Mouse (Mus musculus) stomach, embryonic 16.5 days (tissue): ENCODE results near the gene Mrpl50. TPM values are rescaled to one million over a fixed set of nuclear protein-coding genes. Genes with fewer than 3 reads are reported as not detected.
"Not testable (repeated sequence)": the region's sequence is repeated elsewhere in the genome, so short reads cannot be mapped to it uniquely, and the experiment has no call there.

Experiments used
- ATAC-seq: fragments of 200-750 bp; cut with Nextera tagmentation; 2 replicates; pipeline ENCODE4 v1.8.0; 2017; ENCODE audit warnings: moderate number of reproducible peaks, moderate TSS enrichment; ENCODE audit not compliant: insufficient read depth, low FRiP score
- H3K27ac ChIP-seq: fragments of 300-500 bp; sonication (generic); 2 replicates; pipeline ENCODE4 v1.5.1; 2014; ENCODE audit warnings: low read length
- H3K27me3 ChIP-seq: fragments of 300-500 bp; sonication (generic); 2 replicates; pipeline ENCODE4 v1.6.1; 2014; ENCODE audit warnings: low read length, control low read depth, mixed read lengths; ENCODE audit not compliant: control insufficient read depth, insufficient read depth
- H3K36me3 ChIP-seq: fragments of 300-500 bp; sonication (generic); 2 replicates; pipeline ENCODE4 v1.6.1; 2014; ENCODE audit warnings: low read length; ENCODE audit not compliant: control insufficient read depth, insufficient read depth
- H3K4me1 ChIP-seq: fragments of 300-500 bp; sonication (generic); 2 replicates; pipeline ENCODE4 v1.6.1; 2014; ENCODE audit warnings: low read length, control low read depth, mixed read lengths; ENCODE audit not compliant: control insufficient read depth, insufficient read depth
- H3K4me2 ChIP-seq: fragments of 300-500 bp; sonication (generic); 2 replicates; pipeline ENCODE4 v1.6.1; 2014; ENCODE audit warnings: low read depth, low read length, mixed read lengths
- H3K4me3 ChIP-seq: fragments of 300-500 bp; sonication (generic); replicated peaks from 2 replicates; pipeline ENCODE4 v1.5.1; 2014; ENCODE audit warnings: mild to moderate bottlenecking, low read length
- H3K9ac ChIP-seq: fragments of 300-500 bp; sonication (generic); 2 replicates; pipeline ENCODE4 v1.6.1; 2014; ENCODE audit warnings: low read length
- H3K9me3 ChIP-seq: fragments of 300-500 bp; sonication (generic); replicated peaks from 2 replicates; pipeline ENCODE4 v1.6.1; 2016; ENCODE audit warnings: low read length, control low read depth; ENCODE audit not compliant: control insufficient read depth
- WGBS: fragments of 180-500 bp; shearing (Covaris S2); extraction: QIAGEN DNeasy Blood & Tissue Kit; methylation state at CpG from one replicate; pipeline ENCODE4 v1.1.7; 2014; 5-methylcytosine and 5-hydroxymethylcytosine counted together
- polyA plus RNA-seq: library from polyadenylated mRNA; unstranded; fragments of >200 nt; fragmentation: Nextera tagmentation; extraction: Ambion mirVana; gene quantifications from 2 replicates; pipeline ENCODE4 v1.2.1, GENCODE M21; 2015

Gene Mrpl50
- polyA plus RNA-seq, 1 experiment from 2014 or later, result 87.7 TPM

GRCm38 (mm10) chr4:49480896-49481295 is 40.0 kb downstream of the Mrpl50 start:
- Histone ChIP-seq H3K27me3 (no peaks in the 10 kb centered on the region), H3K36me3 (no peaks in the 10 kb centered on the region), H3K9ac (no peak overlapping the region), H3K27ac (peak overlapping the region; percentile 89), H3K4me3 (peak overlapping the region; percentile 45), H3K4me2 (peak overlapping the region; percentile 50), H3K9me3 (no peaks in the 10 kb centered on the region), H3K4me1 (0 out of 2 replicates have a peak, but pooled peaks cover 5% of the 10 kb centered on the region)
- peak; percentile 80; the same call in 1 of the 2 replicates for ATAC-seq
- 34% methylated on average over 3 of the region's 3 CpGs for WGBS

GRCm38 (mm10) chr4:49480104-49480760 is 40.7 kb downstream of the Mrpl50 start:
- H3K9ac ChIP-seq, result peak overlapping the region; percentile 61
- peak overlapping the region; percentile 89 for H3K27ac ChIP-seq
- H3K4me3 ChIP-seq, result peak overlapping the region; percentile 45
- WGBS, result 10% methylated on average over 21 of the region's 21 CpGs
- H3K36me3 ChIP-seq, result no peaks in the 10 kb centered on the region
- 0 out of 2 replicates have a peak, but pooled peaks cover 5% of the 10 kb centered on the region for H3K4me1 ChIP-seq
- H3K27me3 ChIP-seq, result no peaks in the 10 kb centered on the region
- H3K4me2 ChIP-seq, result peak overlapping the region; percentile 50
- H3K9me3 ChIP-seq, result no peaks in the 10 kb centered on the region
- ATAC-seq, result peak; percentile 73

GRCm38 (mm10) chr4:49479035-49479434 is 41.9 kb downstream of the Mrpl50 start:
- H3K27ac ChIP-seq, H3K36me3 ChIP-seq, ATAC-seq, H3K9ac ChIP-seq, H3K9me3 ChIP-seq, H3K27me3 ChIP-seq, H3K4me3 ChIP-seq, H3K4me1 ChIP-seq: not testable (repeated sequence)
- 25% methylated on average over 2 of the region's 2 CpGs for WGBS
- H3K4me2 ChIP-seq, result 0 out of 2 replicates have a peak overlapping the region, but pooled peaks have one; percentile 10

- Histone ChIP-seq H3K9ac (no peak overlapping the region), H3K27me3 (no peaks in the 10 kb centered on the region), H3K4me2 (peak overlapping the region; percentile 42), H3K4me1 (0 out of 2 replicates have a peak, but pooled peaks cover 5% of the 10 kb centered on the region), H3K27ac (no peak overlapping the region), H3K36me3 (no peaks in the 10 kb centered on the region), H3K4me3 (peak overlapping the region; percentile 14), H3K9me3 (no peaks in the 10 kb centered on the region)
- WGBS, result 17% methylated on average over 19 of the region's 19 CpGs
- peak; percentile 59; the same call in 1 of the 2 replicates for ATAC-seq
Observed at GRCm38 (mm10) chr4:49478118-49478877, 42.6 kb downstream of the Mrpl50 start.

- no peak overlapping the region for H3K9ac ChIP-seq
- H3K9me3 ChIP-seq, result no peaks in the 10 kb centered on the region
- 0 out of 2 replicates have a peak, but pooled peaks cover 3% of the 10 kb centered on the region for H3K4me1 ChIP-seq
- H3K27me3 ChIP-seq, result no peaks in the 10 kb centered on the region
- H3K4me3 ChIP-seq, result no peak overlapping the region
- H3K36me3 ChIP-seq, result no peaks in the 10 kb centered on the region
- no peak overlapping the region for H3K4me2 ChIP-seq
- no peak overlapping the region for H3K27ac ChIP-seq
- ATAC-seq, result no peak
Observed at GRCm38 (mm10) chr4:49474583-49474982, 46.3 kb downstream of the Mrpl50 start.

- Histone ChIP-seq H3K27ac (no peak within 1 kb of the TSS), H3K9ac (no peak within 1 kb of the TSS), H3K4me1 (0 out of 2 replicates have a peak, but pooled peaks cover 3% of the 10 kb centered on the region), H3K4me2 (no peak within 1 kb of the TSS), H3K36me3 (no peaks in the 10 kb centered on the region), H3K4me3 (no peak within 1 kb of the TSS), H3K9me3 (no peaks in the 10 kb centered on the region), H3K27me3 (no peaks in the 10 kb centered on the region)
- 37% methylated on average over 3 of the region's 3 CpGs for WGBS
- no peak for ATAC-seq
Observed at GRCm38 (mm10) chr4:49473435-49474100, 47.3 kb downstream of the Mrpl50 start, which contains the start of gene Acnat1. Gene Acnat1, minus strand, starts transcription at chr4:49473912.

GRCm38 (mm10) chr4:49469435-49470151 is 51.3 kb downstream of the Mrpl50 start:
- peaks cover 6% of the 10 kb centered on the region; the same call in 1 of the 2 replicates for H3K9me3 ChIP-seq
- WGBS, result 77% methylated on average over 3 of the region's 3 CpGs
- H3K4me1 ChIP-seq, result no peaks in the 10 kb centered on the region
- H3K36me3 ChIP-seq, result no peaks in the 10 kb centered on the region
- ATAC-seq, result no peak
- H3K27me3 ChIP-seq, result no peaks in the 10 kb centered on the region
- H3K4me3 ChIP-seq, result no peak overlapping the region
- no peak overlapping the region for H3K4me2 ChIP-seq
- no peak overlapping the region for H3K9ac ChIP-seq
- H3K27ac ChIP-seq, result no peak overlapping the region

- Histone ChIP-seq H3K27ac (no peak overlapping the region), H3K9ac (no peak overlapping the region), H3K27me3 (no peaks in the 10 kb centered on the region), H3K4me3 (no peak overlapping the region), H3K36me3 (no peaks in the 10 kb centered on the region), H3K4me1 (no peaks in the 10 kb centered on the region), H3K9me3 (peaks cover 6% of the 10 kb centered on the region; the same call in 1 of the 2 replicates), H3K4me2 (no peak overlapping the region)
- ATAC-seq, result no peak
- WGBS, result 92% methylated on average over 6 of the region's 6 CpGs
Observed at GRCm38 (mm10) chr4:49467360-49467759, 53.5 kb downstream of the Mrpl50 start.
